Mouse (Mus musculus) layer of hippocampus, adult 8-10 months (tissue): ENCODE measurements around the gene Cdc42bpg. TPM values are rescaled to one million over a fixed set of nuclear protein-coding genes. Genes with fewer than 3 reads are reported as not detected.

ENCODE experiments used
- DNase-seq, 2 experiments: peaks; one replicate each; pipeline ENCODE4 v3.0.0; 2022; ENCODE audit warnings: low spot score in 2 of 2
- total RNA-seq, 4 experiments: library from RNA; stranded (reverse); gene quantifications; 2 replicates each; pipeline ENCODE4 v1.2.4; 2022

Gene Cdc42bpg
- total RNA-seq = 1 to 10 TPM; 5.9 to 9.5 (median 6.5) TPM

- no peak for DNase-seq
These were observed at the start of gene Cdc42bpg for GRCm38 (mm10) chr19:6306137-6306551. Gene Cdc42bpg (plus strand): TSS chr19:6306456.

- DNase-seq = no peak
These were observed 45.8 kb upstream of the Cdc42bpg start for GRCm38 (mm10) chr19:6260428-6260827.

GRCm38 (mm10) chr19:6260946-6261345 lies 45.3 kb upstream of the Cdc42bpg start:
- DNase-seq = no peak

- DNase-seq = no peak
These were observed 44.9 kb upstream of the Cdc42bpg start for GRCm38 (mm10) chr19:6261379-6261778.

GRCm38 (mm10) chr19:6262222-6262621 lies 44.0 kb upstream of the Cdc42bpg start:
- peak; percentile 61 to 70 for DNase-seq

- DNase-seq = no peak
These were observed 43.3 kb upstream of the Cdc42bpg start for GRCm38 (mm10) chr19:6262839-6263433.

GRCm38 (mm10) chr19:6264200-6264599 lies 42.1 kb upstream of the Cdc42bpg start:
- no peak for DNase-seq

- no peak for DNase-seq
These were observed 41.3 kb upstream of the Cdc42bpg start for GRCm38 (mm10) chr19:6264945-6265344.

GRCm38 (mm10) chr19:6265727-6266182 lies 40.5 kb upstream of the Cdc42bpg start:
- DNase-seq = no peak

- DNase-seq = no peak
These were observed 38.7 kb upstream of the Cdc42bpg start for GRCm38 (mm10) chr19:6267306-6268169.

- DNase-seq = peak; percentile 70 to 88
These were observed 38.1 kb upstream of the Cdc42bpg start for GRCm38 (mm10) chr19:6268170-6268528.

- DNase-seq = no peak
These were observed 37.6 kb upstream of the Cdc42bpg start for GRCm38 (mm10) chr19:6268670-6269132.

- no peak for DNase-seq
These were observed 36.3 kb upstream of the Cdc42bpg start for GRCm38 (mm10) chr19:6269798-6270475.

GRCm38 (mm10) chr19:6270661-6271060 lies 35.6 kb upstream of the Cdc42bpg start:
- DNase-seq = no peak

GRCm38 (mm10) chr19:6271206-6271605 lies 35.0 kb upstream of the Cdc42bpg start:
- DNase-seq = no peak

GRCm38 (mm10) chr19:6272053-6272452 lies 34.2 kb upstream of the Cdc42bpg start:
- DNase-seq = no peak

GRCm38 (mm10) chr19:6272738-6273137 lies 33.5 kb upstream of the Cdc42bpg start:
- no peak for DNase-seq

GRCm38 (mm10) chr19:6273592-6273991 lies 32.7 kb upstream of the Cdc42bpg start:
- DNase-seq = no peak

- no peak for DNase-seq
These were observed 32.2 kb upstream of the Cdc42bpg start for GRCm38 (mm10) chr19:6273998-6274608.

GRCm38 (mm10) chr19:6275740-6276389 lies 30.4 kb upstream of the Cdc42bpg start:
- DNase-seq = no peak
